Mouse (Mus musculus) brain, embryonic 14.5 days (tissue): ENCODE measurements around the gene Optn.

Experiments
- CTCF ChIP-seq: fragments of 200-500 bp; IDR thresholded peaks from 2 replicates; pipeline ENCODE4 v1.5.1; 2012; ENCODE audit warnings: inconsistent platforms, mild to moderate bottlenecking, moderate library complexity, borderline replicate concordance; ENCODE audit not compliant: insufficient read depth, insufficient read length; ENCODE audit errors: extremely low read depth
- POLR2A ChIP-seq: fragments of 200-500 bp; IDR thresholded peaks from 2 replicates; pipeline ENCODE4 v1.6.1; 2012; ENCODE audit warnings: mild to moderate bottlenecking, inconsistent platforms, borderline replicate concordance; ENCODE audit not compliant: poor library complexity, insufficient read depth, insufficient read length, severe bottlenecking; ENCODE audit errors: extremely low read depth

GRCm38 (mm10) chr2:5059997-5060396 is 3.9 kb downstream of the Optn start:
- no peak for TF ChIP-seq CTCF
- no peak for TF ChIP-seq POLR2A
